Mouse (Mus musculus) spleen, adult 2 months (tissue): Measurements from ENCODE around the gene Pik3cb.

Source experiments
- CTCF ChIP-seq: fragments of 200-500 bp; IDR thresholded peaks from 2 replicates; pipeline ENCODE4 v1.5.1; 2011; ENCODE audit warnings: mild to moderate bottlenecking, inconsistent platforms; ENCODE audit not compliant: insufficient read depth, insufficient read length, insufficient replicate concordance; ENCODE audit errors: extremely low read depth
- POLR2A ChIP-seq: fragments of 200-500 bp; IDR thresholded peaks from 2 replicates; pipeline ENCODE4 v1.6.1; 2011; ENCODE audit warnings: low read depth, low read length, inconsistent platforms

GRCm38 (mm10) chr9:99152699-99153490 is 12.5 kb upstream of the Pik3cb start:
- no peak for TF ChIP-seq POLR2A
- no peak for TF ChIP-seq CTCF
